Mouse (Mus musculus): ENCODE data around the gene Proz.
A peak's percentile ranks its signal among the peaks of the same experiment; 100 is the strongest.

Proz gene

GRCm38 (mm10) chr8:13105908-13106551, 45.3 kb downstream of the Proz start:
- DNase-seq (ENCODE audit: low read depth, low spot score): peak; percentile 51

GRCm38 (mm10) chr8:13107990-13108638, 47.4 kb downstream of the Proz start:
- peak; percentile 71 for DNase-seq (ENCODE audit: low read depth, low spot score)

GRCm38 (mm10) chr8:13108967-13109366, 48.3 kb downstream of the Proz start:
- DNase-seq (ENCODE audit: low read depth, low spot score): no peak

- no peak for DNase-seq (ENCODE audit: low read depth, low spot score)
Observed at GRCm38 (mm10) chr8:13109416-13109960, 48.8 kb downstream of the Proz start.

GRCm38 (mm10) chr8:13111917-13112316, 51.2 kb downstream of the Proz start:
- DNase-seq (ENCODE audit: low read depth, low spot score): no peak

- no peak for DNase-seq (ENCODE audit: low read depth, low spot score)
Observed at GRCm38 (mm10) chr8:13113232-13113631, 52.5 kb downstream of the Proz start.

- no peak for DNase-seq (ENCODE audit: low read depth, low spot score)
Observed at GRCm38 (mm10) chr8:13117096-13117495, 56.4 kb downstream of the Proz start.

- no peak for DNase-seq (ENCODE audit: low read depth, low spot score)
Observed at GRCm38 (mm10) chr8:13118516-13118915, 57.8 kb downstream of the Proz start.

- no peak for DNase-seq (ENCODE audit: low read depth, low spot score)
Observed at GRCm38 (mm10) chr8:13120882-13121665, 60.4 kb downstream of the Proz start.

- no peak for DNase-seq (ENCODE audit: low read depth, low spot score)
Observed at GRCm38 (mm10) chr8:13122887-13123421, 62.2 kb downstream of the Proz start.

- DNase-seq (ENCODE audit: low read depth, low spot score): no peak
Observed at GRCm38 (mm10) chr8:13124897-13125296, 64.2 kb downstream of the Proz start.
